Mouse (Mus musculus) bone marrow, adult 2 months (tissue): ENCODE data around the gene Fyb2. TPM values are rescaled to one million over a fixed set of nuclear protein-coding genes. Genes with fewer than 3 reads are reported as not detected.

Source experiments
- H3K27ac ChIP-seq: fragments of 200-500 bp; 2 replicates; pipeline ENCODE4 v1.5.1; 2012; ENCODE audit warnings: low read depth, mild to moderate bottlenecking, control low read depth, inconsistent platforms, low read length; ENCODE audit not compliant: control insufficient read depth, poor library complexity, insufficient read depth
- H3K4me1 ChIP-seq: fragments of 200-500 bp; 2 replicates; pipeline ENCODE4 v1.6.1; 2011; ENCODE audit warnings: low read length; ENCODE audit not compliant: control insufficient read depth, insufficient read depth
- H3K4me3 ChIP-seq: fragments of 200-500 bp; replicated peaks from 2 replicates; pipeline ENCODE3; 2011; ENCODE audit warnings: mild to moderate bottlenecking, low read depth, low read length, control low read depth; ENCODE audit not compliant: control insufficient read depth
- CTCF ChIP-seq: fragments of 200-500 bp; IDR thresholded peaks from 2 replicates; pipeline ENCODE4 v1.5.1; 2011; ENCODE audit warnings: low read length, control low read depth; ENCODE audit not compliant: control insufficient read depth, insufficient read depth
- POLR2A ChIP-seq: fragments of 200-500 bp; IDR thresholded peaks from 2 replicates; pipeline ENCODE4 v1.6.1; 2011; ENCODE audit warnings: low read depth, mild to moderate bottlenecking, control low read depth, low read length, borderline replicate concordance; ENCODE audit not compliant: control insufficient read depth
- whole genome bisulfite sequencing: fragments of 180-500 bp; shearing (Covaris S2); methylation state at CpG from one replicate; pipeline ENCODE4 v1.1.7; 2018; 5-methylcytosine and 5-hydroxymethylcytosine counted together
- polyA plus RNA-seq: library from polyadenylated mRNA; stranded (reverse); fragments of >200 nt; gene quantifications from 2 replicates; pipeline ENCODE4 v1.2.4, GENCODE M21; 2011; ENCODE audit warnings: low replicate concordance; ENCODE audit not compliant: missing spikeins, insufficient read depth, insufficient read length

Fyb2 gene
- polyA plus RNA-seq = not detected in 2 replicates

- no peak for TF ChIP-seq CTCF
- TF ChIP-seq POLR2A = no peak
- 20% methylated on average over 23 of the region's 23 CpGs for WGBS
- H3K4me1 ChIP-seq = no peaks in the 10 kb centered on the region
- no peak within 1 kb of the TSS for H3K27ac ChIP-seq
- no peak within 1 kb of the TSS for H3K4me3 ChIP-seq
Measured at GRCm38 (mm10) chr4:104913291-104914129, at the start of gene Fyb2. Fyb2 (plus strand) TSS chr4:104913456.

GRCm38 (mm10) chr4:104864397-104864796, 48.9 kb upstream of the Fyb2 start:
- Histone ChIP-seq H3K27ac (no peak overlapping the region), H3K4me3 (no peak overlapping the region), H3K4me1 (no peaks in the 10 kb centered on the region)
- WGBS = 40% methylated on average over 1 of the region's 1 CpGs
- TF ChIP-seq POLR2A (no peak), CTCF (no peak)

DNA sequence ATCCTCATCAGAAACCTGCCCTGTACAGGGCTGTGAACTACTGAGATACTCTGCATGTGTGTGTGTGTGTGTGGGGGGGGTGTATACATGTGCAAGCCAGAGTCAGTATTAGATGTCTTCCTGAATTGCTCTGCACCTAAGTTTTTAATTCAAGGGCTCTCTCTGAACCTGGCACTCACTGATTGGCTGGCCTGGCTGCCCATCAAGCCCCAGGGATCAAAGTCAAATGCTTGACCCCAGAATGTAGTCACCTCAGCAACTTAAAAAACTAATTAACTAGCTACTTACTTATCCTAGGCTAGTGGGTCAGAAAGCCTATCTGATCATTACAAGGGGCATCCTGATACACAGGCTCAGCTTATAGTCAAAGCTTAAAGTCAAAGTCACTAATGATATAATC, 43.7 kb upstream of the Fyb2 start:
- no peaks in the 10 kb centered on the region for H3K4me1 ChIP-seq
- no peak overlapping the region for H3K4me3 ChIP-seq
- no peak for TF ChIP-seq POLR2A
- TF ChIP-seq CTCF = no peak
- no peak overlapping the region for H3K27ac ChIP-seq

GRCm38 (mm10) chr4:104870196-104870595, 43.1 kb upstream of the Fyb2 start:
- TF ChIP-seq CTCF = no peak
- TF ChIP-seq POLR2A = no peak
- WGBS = 78% methylated on average over 5 of the region's 5 CpGs

GRCm38 (mm10) chr4:104875832-104876231, 37.4 kb upstream of the Fyb2 start:
- TF ChIP-seq CTCF (no peak), POLR2A (no peak)
- 79% methylated on average over 4 of the region's 4 CpGs for WGBS
- no peaks in the 10 kb centered on the region for H3K4me1 ChIP-seq
- no peak overlapping the region for H3K4me3 ChIP-seq
- no peak overlapping the region for H3K27ac ChIP-seq

More at GRCm38 (mm10) chr4:104870196-104870595, 43.1 kb upstream of the Fyb2 start:
- Histone ChIP-seq H3K4me3 (no peak overlapping the region), H3K27ac (no peak overlapping the region), H3K4me1 (no peaks in the 10 kb centered on the region)

GRCm38 (mm10) chr4:104876323-104876722, 36.9 kb upstream of the Fyb2 start, which contains the start of gene C8a:
C8a (minus strand) TSS chr4:104876398.
- Histone ChIP-seq H3K4me1 (no peaks in the 10 kb centered on the region), H3K27ac (no peak within 1 kb of the TSS), H3K4me3 (no peak within 1 kb of the TSS)
- TF ChIP-seq CTCF (no peak), POLR2A (no peak)
- 69% methylated on average over 3 of the region's 3 CpGs for WGBS

- no peak for TF ChIP-seq CTCF
- no peak for TF ChIP-seq POLR2A
- WGBS = 75% methylated on average over 9 of the region's 9 CpGs
- H3K4me3 ChIP-seq = no peak overlapping the region
- H3K27ac ChIP-seq = no peak overlapping the region
- H3K4me1 ChIP-seq = no peaks in the 10 kb centered on the region
Measured at GRCm38 (mm10) chr4:104887486-104887885, 25.8 kb upstream of the Fyb2 start.

GRCm38 (mm10) chr4:104888499-104889262, 24.6 kb upstream of the Fyb2 start:
- TF ChIP-seq POLR2A = no peak
- no peak for TF ChIP-seq CTCF
- H3K4me3 ChIP-seq = no peak overlapping the region
- H3K27ac ChIP-seq = no peak overlapping the region
- no peaks in the 10 kb centered on the region for H3K4me1 ChIP-seq
- 60% methylated on average over 9 of the region's 9 CpGs for WGBS
